Mouse (Mus musculus): ENCODE results near the gene Adamts2. TPM values are rescaled to one million over a fixed set of nuclear protein-coding genes. Genes with fewer than 3 reads are reported as not detected.

The Adamts2 gene
- total RNA-seq, 1 experiment from 2014 or later, result 0.20 TPM

DNA sequence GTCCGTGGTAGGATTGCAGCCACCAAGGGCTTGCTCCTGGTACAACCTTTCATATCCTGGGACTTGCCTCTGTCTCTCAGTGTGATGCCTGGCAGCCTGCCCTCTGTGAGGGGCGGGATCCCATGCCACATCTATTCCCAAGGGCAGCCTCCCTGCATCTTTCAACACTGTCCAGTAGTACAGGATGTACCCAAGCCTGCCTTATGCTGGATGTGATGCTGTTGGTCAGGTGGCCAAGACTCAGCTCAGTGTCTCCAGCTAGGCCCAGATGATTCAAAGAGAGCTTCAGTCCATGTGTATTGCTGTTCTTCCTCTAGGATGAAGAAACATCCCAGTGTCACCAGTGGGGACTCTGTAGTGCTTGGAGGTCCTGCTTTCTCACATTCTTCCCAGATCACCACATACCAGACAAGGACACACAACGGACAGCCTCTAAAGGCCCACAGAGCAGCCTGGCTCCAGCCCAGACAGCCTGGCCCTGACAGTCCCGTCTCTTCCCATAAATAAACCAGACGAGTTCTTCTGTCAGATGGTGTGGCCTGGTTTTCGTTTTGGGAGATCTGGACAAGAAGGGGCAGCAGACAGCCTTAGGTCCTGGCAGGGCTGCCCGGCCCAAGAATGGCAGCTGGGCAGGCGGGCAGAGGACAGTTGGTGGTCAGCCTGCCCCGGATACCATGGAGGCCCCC, 52.0 kb downstream of the Adamts2 start:
- no peak for ATAC-seq (replicated peaks in 1 of 2; ENCODE audit: insufficient read depth in 1 of 2, low FRiP score in 2 of 2, low TSS enrichment in 1 of 2, low read depth in 1 of 2, poor library complexity in 2 of 2, severe bottlenecking in 2 of 2)

DNA sequence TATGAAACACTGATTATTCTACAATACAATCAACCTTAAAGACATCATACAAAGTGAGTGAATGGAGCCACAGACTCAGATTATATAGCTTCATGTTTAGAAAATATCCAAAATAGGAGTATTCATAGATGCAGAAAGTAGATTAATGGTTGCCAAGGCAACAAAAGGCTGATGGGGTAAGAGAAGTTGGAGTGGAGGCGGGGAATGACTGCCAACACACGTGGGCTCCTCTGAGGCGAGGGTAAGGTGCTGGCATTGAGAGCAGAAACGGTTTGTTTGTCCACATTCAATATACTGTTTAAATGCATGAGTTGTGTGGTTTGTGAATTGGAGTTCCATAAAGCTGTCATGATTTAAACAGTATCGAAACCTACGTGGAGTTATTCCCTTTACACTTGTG, 56.9 kb downstream of the Adamts2 start:
- no peak for ATAC-seq (replicated peaks in 1 of 2; ENCODE audit: insufficient read depth in 1 of 2, low FRiP score in 2 of 2, low TSS enrichment in 1 of 2, low read depth in 1 of 2, poor library complexity in 2 of 2, severe bottlenecking in 2 of 2)

DNA sequence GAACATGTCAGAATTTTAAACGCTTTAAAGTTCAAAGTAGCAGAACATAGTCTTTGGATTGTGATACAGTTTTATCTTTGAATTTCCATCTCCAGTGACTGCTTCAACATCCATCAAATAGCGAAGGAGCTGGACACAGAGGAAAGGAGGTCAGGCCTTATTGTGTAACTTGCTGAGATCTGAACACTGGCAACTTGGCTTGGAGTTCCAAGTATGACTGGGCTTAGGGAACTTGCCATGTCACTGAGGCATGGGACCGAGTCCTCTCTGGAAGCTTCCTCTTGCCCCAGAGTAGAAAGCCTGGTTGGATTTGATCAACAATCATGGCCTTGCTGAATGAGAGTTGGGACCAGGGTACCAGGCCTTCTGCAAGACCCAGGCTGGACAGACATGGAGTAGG, 60.3 kb downstream of the Adamts2 start:
- no peak for ATAC-seq (replicated peaks in 1 of 2; ENCODE audit: insufficient read depth in 1 of 2, low FRiP score in 2 of 2, low TSS enrichment in 1 of 2, low read depth in 1 of 2, poor library complexity in 2 of 2, severe bottlenecking in 2 of 2)

DNA sequence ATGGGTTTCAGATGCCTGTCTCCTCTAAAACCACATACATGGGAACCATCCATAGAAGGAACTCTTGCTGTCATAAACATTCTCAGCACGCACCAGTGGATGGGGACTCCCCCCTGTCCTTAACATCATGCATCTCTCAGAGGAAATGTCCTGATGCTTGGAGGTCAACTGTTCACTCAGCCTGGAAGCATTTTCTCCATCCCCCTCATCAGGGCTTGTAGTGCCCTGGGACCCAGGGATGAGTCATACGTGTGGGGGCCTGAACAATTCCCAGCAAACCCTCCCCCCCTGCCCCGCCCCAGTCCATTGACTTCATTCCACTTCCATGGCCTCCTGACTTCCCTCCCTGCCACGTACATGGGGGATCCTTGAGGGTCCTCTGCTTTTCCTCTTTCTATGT, 62.9 kb downstream of the Adamts2 start:
- ATAC-seq (replicated peaks in 1 of 2; ENCODE audit: insufficient read depth in 1 of 2, low FRiP score in 2 of 2, low TSS enrichment in 1 of 2, low read depth in 1 of 2, poor library complexity in 2 of 2, severe bottlenecking in 2 of 2), result no peak

DNA sequence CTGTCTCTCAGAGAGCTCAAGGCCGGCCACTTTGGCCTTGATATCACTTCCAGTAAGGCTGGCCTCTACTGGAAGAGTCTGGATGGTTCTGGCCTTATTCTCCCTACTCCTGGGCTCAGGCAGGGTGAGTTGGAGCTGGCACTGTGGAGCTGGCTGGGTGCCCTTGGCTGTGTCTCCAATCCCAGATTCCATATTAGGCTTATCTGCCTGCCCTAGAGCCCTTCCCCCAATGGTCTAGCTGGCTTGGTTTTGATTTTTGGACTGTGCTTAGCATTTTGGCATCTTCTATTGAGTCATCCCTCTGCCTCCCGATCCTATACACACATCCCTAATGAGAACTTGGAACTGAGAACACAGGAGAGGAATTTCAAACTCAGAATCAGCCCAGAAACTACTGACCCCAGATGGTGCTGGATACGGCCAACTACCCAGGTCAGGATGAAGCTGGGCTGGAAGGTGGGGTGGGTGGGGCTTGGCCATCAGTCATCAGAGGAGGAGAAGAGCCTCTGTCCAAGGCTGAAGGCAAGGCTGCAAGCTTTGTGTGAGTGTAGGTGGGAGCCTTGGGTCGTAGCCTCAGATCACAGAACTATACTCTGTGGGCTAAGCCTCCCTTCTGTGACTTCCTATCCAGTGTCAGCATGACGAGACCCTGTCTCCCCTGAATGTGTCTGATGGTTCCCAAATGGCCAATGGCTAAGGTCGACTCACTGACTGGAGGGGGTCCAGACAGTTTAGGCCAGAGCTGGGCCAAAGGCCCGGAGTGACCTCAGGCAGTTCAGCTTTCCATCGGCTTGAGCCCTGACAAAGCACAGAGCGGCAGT, 67.9 kb downstream of the Adamts2 start:
- ATAC-seq (replicated peaks in 1 of 2; ENCODE audit: insufficient read depth in 1 of 2, low FRiP score in 2 of 2, low TSS enrichment in 1 of 2, low read depth in 1 of 2, poor library complexity in 2 of 2, severe bottlenecking in 2 of 2), result no peak

DNA sequence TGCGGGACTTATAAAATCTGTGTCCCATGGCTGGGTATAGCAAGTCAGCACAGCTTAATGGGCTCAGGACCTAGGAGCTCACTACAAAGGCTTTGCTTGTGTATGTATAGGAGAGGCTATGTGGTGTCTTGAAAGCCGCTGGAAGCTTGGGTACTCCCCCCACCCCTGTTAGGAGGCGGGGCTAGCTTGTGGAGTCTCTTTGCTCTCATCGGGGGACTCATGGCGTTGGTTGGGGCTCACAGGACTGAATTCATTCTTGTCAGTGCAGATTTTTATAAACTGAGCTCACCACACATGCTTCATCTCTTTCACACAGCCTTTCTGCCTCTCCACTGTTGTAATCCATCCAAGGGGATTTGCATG, 68.5 kb downstream of the Adamts2 start:
- no peak for ATAC-seq (replicated peaks in 1 of 2; ENCODE audit: insufficient read depth in 1 of 2, low FRiP score in 2 of 2, low TSS enrichment in 1 of 2, low read depth in 1 of 2, poor library complexity in 2 of 2, severe bottlenecking in 2 of 2)

DNA sequence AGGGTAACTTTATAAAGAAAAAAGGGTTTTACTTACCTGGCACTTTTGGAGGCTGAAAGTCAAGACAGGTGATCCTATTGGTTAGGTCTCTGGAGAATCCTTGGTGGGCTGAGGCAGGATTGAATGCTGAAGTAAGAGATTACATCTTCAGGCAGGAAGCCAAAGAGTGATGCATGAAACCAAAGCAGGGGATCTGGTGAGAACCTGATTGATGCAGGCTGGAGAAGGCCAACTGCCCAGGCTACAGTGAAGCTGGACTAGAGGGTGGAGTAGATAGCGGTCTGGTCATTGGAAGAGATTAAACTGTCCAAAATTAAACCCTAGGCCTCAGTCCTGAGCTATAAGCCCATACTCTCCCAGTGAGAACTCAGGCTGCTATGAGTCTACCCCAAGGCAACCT, 69.0 kb downstream of the Adamts2 start:
- no peak for ATAC-seq (replicated peaks in 1 of 2; ENCODE audit: insufficient read depth in 1 of 2, low FRiP score in 2 of 2, low TSS enrichment in 1 of 2, low read depth in 1 of 2, poor library complexity in 2 of 2, severe bottlenecking in 2 of 2)

DNA sequence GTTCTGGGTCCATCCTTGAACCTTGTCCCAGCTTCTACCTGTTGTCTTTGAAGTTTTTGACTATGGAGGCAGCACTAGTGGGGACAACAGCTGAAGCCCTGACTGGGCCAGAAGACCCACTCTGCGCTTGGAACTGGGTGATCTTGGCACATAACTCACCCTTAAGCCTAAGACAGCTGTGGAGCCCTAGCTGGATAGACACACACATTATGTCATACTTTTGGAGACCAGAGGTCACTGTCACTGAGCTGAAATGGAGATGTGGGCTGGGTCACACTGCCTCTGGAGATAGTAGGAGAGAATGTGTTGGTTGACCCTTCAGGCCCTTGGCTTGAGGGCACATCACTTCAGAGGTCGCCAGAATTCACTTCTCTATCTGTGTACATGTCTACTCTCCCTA, 69.5 kb downstream of the Adamts2 start:
- no peak for ATAC-seq (replicated peaks in 1 of 2; ENCODE audit: insufficient read depth in 1 of 2, low FRiP score in 2 of 2, low TSS enrichment in 1 of 2, low read depth in 1 of 2, poor library complexity in 2 of 2, severe bottlenecking in 2 of 2)

DNA sequence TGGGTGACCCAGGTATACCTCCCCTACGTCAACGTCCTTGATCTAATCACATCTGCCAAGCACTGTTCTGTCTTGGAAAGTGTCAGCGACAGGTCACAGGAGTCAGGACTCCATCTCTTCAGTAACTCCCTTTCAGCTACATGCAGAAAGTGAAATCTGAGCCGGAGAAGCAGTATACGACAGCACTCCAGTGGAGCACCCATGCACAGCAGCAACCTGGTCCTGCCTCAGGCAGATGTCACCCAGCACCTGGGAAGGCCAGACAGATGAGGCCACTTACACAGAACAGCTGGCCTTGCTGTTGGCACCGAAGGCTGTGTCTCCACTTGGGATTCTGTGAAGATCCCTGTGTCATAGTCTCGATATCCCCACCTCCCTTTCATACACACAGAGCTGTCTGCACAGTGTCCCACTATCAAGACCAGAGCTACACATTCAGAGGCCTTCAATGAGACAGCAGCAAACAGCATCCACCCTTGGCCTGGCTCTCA, 70.0 kb downstream of the Adamts2 start:
- no peak for ATAC-seq (replicated peaks in 1 of 2; ENCODE audit: insufficient read depth in 1 of 2, low FRiP score in 2 of 2, low TSS enrichment in 1 of 2, low read depth in 1 of 2, poor library complexity in 2 of 2, severe bottlenecking in 2 of 2)

DNA sequence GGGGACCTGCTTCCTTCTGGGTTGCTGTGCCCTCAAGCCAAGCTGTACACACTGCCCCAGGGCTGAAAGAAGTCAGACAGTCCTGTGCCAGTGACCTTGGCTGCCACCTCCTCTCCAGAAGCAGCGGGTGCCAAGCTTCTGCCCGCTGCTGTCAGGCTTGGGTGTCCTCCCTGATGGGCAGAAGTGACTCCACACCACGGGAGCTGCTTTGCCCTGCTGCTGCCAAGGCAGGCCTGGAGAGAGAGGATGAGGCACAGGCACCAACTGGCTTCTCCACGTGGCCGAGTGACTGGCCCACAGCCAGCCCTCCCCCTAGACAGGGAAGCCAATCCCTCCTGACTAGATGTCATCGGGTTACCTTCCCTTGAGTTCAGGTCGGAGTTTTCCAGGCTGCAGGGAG, 71.0 kb downstream of the Adamts2 start:
- ATAC-seq (replicated peaks in 1 of 2; ENCODE audit: insufficient read depth in 1 of 2, low FRiP score in 2 of 2, low TSS enrichment in 1 of 2, low read depth in 1 of 2, poor library complexity in 2 of 2, severe bottlenecking in 2 of 2), result no peak

DNA sequence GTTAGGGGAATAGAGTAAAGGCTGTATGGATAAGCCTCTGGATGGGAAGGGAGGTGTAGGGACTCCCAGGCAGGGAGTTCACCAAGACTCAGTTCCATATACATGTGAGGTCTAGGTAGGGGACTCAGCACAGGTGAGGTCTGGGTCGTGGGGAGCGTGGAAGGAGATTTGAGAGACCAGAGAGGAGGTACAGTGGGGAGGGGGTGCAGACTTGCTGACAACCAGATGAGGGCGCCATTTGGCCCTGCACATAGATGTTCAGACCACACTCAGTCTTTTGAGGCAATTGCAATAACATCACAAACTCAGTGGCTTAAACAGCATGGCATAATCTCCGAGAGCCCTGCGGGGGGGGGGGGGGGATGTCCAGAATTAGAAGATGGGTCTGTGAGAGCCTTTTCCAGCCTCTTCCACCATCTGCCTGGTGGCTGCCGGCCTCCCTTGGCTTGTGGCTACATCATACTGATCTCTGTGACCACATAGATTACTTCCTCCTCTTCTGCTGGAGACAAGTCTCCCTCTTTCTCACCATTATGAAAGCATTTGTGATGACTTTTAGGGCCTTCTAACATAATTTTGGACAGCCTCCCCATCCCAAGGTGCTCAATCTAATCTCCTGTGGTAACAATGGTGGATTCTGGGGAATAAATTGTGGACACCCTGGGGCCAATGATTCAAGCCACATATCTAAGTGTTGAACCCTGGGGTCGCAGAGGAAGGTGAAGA, 71.8 kb downstream of the Adamts2 start:
- 0 out of 4 replicates have a peak, but pooled peaks of 1 of the 2 experiments have one; percentile 44 for ATAC-seq (replicated peaks in 1 of 2; ENCODE audit: insufficient read depth in 1 of 2, low FRiP score in 2 of 2, low TSS enrichment in 1 of 2, low read depth in 1 of 2, poor library complexity in 2 of 2, severe bottlenecking in 2 of 2)

DNA sequence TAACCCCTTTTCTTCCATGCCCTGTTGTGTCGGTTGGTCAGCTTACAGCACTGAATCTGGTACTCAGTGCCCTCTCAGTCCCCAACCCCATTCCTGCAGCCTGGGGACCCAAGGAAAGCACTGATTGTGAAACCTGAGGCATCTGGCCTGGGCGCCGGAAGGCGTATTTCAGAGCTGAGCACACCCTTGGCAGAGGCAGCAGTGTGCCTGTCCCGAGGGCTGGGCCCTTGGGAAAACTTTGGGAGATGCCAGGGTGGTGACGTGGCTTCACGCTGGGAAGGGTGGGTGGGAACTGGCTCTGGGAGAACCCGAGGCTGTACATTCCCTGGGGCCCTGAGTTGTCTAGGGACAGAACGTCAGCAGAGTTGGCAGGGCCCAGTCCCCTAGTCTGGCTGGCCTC, 72.5 kb downstream of the Adamts2 start:
- ATAC-seq (replicated peaks in 1 of 2; ENCODE audit: insufficient read depth in 1 of 2, low FRiP score in 2 of 2, low TSS enrichment in 1 of 2, low read depth in 1 of 2, poor library complexity in 2 of 2, severe bottlenecking in 2 of 2), result no peak

DNA sequence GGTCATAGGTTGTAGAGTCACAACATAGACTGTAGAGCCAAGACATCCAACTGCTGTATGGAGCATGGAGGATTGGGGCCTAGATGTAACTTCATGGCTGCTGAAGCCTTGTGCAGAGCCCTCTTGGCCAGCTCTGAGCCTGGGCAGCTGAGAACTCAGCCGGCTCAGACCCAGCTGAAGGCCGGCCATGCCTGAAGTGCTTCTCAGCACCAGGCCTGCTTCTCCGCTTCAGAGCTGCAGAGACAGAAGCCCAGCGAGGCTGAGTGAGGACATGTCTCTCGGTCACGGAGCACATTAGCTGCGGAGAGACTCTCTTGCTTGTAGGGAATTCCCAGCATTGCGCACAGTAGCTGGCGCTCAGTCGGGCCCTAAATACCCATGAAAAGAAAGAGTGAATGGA, 76.8 kb downstream of the Adamts2 start:
- ATAC-seq (replicated peaks in 1 of 2; ENCODE audit: insufficient read depth in 1 of 2, low FRiP score in 2 of 2, low TSS enrichment in 1 of 2, low read depth in 1 of 2, poor library complexity in 2 of 2, severe bottlenecking in 2 of 2), result no peak

DNA sequence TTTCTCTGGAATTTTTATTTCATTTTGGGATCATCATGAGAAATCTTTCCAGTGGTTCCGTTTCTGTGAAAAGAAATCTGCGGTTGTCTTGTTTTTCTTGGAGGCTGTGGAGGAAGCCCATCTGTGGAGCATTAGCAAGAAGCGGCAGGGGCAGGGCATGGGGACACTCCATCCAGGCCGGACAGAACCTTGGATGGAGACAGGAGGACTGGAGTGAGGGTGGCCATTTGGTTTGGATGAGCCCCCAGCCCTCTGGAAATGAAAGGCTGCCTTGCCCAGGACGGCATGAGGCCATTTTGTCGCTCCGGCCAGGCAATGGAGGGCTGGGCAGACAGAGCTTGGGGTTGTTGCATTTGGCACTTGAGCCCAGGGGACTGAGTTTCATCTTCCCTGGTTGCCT, 80.1 kb downstream of the Adamts2 start:
- no peak for ATAC-seq (replicated peaks in 1 of 2; ENCODE audit: insufficient read depth in 1 of 2, low FRiP score in 2 of 2, low TSS enrichment in 1 of 2, low read depth in 1 of 2, poor library complexity in 2 of 2, severe bottlenecking in 2 of 2)

DNA sequence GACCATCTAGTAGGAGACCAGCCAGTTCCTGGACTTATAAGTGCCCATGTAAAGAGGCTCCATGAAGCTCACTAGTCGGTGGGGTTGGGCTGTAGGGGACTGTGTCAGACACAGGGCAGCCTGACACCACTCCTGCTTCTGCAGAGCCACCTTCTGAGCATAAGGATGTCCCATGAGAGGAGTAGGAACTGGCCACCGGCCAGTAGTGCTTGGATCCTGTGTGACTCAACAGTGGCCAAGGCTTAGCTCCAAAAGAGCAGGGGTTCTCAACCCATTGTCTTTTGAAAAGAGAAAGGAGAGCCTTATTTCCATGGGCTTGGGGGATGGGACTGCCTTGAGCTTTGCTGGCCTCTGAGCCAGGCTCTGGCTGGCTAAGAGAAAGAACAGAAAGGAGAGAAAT, 81.9 kb downstream of the Adamts2 start:
- no peak for ATAC-seq (replicated peaks in 1 of 2; ENCODE audit: insufficient read depth in 1 of 2, low FRiP score in 2 of 2, low TSS enrichment in 1 of 2, low read depth in 1 of 2, poor library complexity in 2 of 2, severe bottlenecking in 2 of 2)

DNA sequence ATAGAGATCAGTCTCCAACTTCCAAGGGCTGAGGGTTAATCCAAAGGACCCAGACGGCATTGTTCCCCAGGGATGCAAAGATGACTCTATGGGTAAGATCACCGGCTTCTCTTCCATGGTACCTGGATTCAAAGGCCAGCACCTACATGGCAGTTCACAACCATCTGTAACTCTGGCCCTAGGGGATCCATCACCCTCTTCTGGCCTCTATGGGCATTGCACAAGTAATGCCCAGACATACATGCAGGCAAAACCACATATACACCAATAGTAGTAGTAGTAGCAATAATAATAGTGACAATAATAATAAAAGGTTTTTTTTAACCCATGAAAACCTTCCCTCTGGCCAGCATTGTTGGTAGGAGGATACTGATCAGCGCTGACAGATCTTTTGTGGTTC, 86.7 kb downstream of the Adamts2 start:
- ATAC-seq (replicated peaks in 1 of 2; ENCODE audit: insufficient read depth in 1 of 2, low FRiP score in 2 of 2, low TSS enrichment in 1 of 2, low read depth in 1 of 2, poor library complexity in 2 of 2, severe bottlenecking in 2 of 2), result no peak

DNA sequence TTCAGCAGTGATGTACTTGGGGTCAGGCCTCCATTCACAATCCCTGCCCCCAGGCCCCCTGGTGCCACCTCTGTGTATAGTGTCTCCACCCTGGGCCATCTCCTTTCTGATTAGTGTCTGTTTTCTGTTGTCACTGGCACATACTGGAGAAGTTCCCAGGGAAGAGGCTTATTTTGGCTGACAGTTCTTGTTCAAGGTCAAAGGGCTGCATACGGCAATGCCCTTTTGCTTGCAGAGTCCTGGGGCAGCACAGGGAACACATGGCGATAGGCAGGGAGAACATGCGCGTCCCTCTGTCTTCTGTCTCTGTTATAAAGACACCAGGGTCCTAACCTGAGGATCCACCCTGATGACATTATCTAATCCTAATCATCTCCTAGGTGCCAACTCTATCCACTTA, 87.8 kb downstream of the Adamts2 start:
- ATAC-seq (replicated peaks in 1 of 2; ENCODE audit: insufficient read depth in 1 of 2, low FRiP score in 2 of 2, low TSS enrichment in 1 of 2, low read depth in 1 of 2, poor library complexity in 2 of 2, severe bottlenecking in 2 of 2), result no peak

DNA sequence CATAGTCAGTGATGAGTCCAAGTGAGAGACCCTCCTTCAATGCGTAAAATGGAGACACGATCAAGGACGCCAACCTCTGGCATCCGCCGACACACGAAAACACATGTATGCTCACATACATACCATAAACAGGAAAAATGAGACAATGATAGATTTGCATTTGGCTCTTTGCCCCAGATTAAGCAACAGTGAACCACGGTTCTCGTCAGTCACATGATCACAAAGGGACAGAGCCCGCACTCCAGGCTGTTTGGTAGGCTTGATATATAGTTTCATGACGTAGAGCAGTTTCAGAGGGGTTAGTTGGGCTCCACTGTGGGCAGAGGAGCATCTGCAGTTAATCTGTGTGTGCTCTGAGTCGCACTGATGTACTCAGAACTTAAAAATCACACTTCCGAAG, 98.1 kb downstream of the Adamts2 start:
- no peak for ATAC-seq (replicated peaks in 1 of 2; ENCODE audit: insufficient read depth in 1 of 2, low FRiP score in 2 of 2, low TSS enrichment in 1 of 2, low read depth in 1 of 2, poor library complexity in 2 of 2, severe bottlenecking in 2 of 2)

Data from hematopoietic stem cell, adult 5-6 weeks (primary cell).